Mouse (Mus musculus) liver, adult 2 months (tissue): Measurements from ENCODE around the gene Fam199x. TPM values are rescaled to one million over a fixed set of nuclear protein-coding genes. Genes with fewer than 3 reads are reported as not detected.

Source experiments
- DNase-seq: peaks from one replicate; pipeline ENCODE4 v3.0.0-alpha.2; 2011; ENCODE audit warnings: low read depth, low spot score; ENCODE audit errors: extremely low read depth
- H3K27ac ChIP-seq: fragments of 200-500 bp; replicated peaks from 2 replicates; pipeline ENCODE4 v1.5.1; 2012; ENCODE audit warnings: low read depth, mild to moderate bottlenecking, control low read depth, inconsistent platforms, low read length; ENCODE audit not compliant: insufficient read depth
- H3K27me3 ChIP-seq: fragments of 200-500 bp; 2 replicates; pipeline ENCODE4 v1.6.1; 2012; ENCODE audit warnings: mild to moderate bottlenecking, moderate library complexity, low read length, inconsistent platforms; ENCODE audit not compliant: control insufficient read depth, insufficient read depth
- H3K36me3 ChIP-seq: fragments of 200-500 bp; 2 replicates; pipeline ENCODE4 v1.6.1; 2012; ENCODE audit warnings: low read length, inconsistent platforms; ENCODE audit not compliant: control insufficient read depth, insufficient read depth
- H3K4me1 ChIP-seq: fragments of 200-500 bp; 2 replicates; pipeline ENCODE4 v1.6.1; 2011; ENCODE audit warnings: low read length; ENCODE audit not compliant: control insufficient read depth, insufficient read depth
- H3K4me3 ChIP-seq: fragments of 200-500 bp; 2 replicates; pipeline ENCODE4 v1.5.1; 2011; ENCODE audit warnings: low read depth, mild to moderate bottlenecking, control low read depth, low read length, moderate library complexity; ENCODE audit not compliant: insufficient read depth
- H3K79me2 ChIP-seq: fragments of 200-500 bp; 2 replicates; pipeline ENCODE4 v1.6.1; 2012; ENCODE audit warnings: inconsistent platforms, mild to moderate bottlenecking, low read length, moderate library complexity; ENCODE audit not compliant: control insufficient read depth, insufficient read depth
- H3K9ac ChIP-seq: fragments of 200-500 bp; 2 replicates; pipeline ENCODE4 v1.6.1; 2012; ENCODE audit warnings: low read depth, mild to moderate bottlenecking, control low read depth, inconsistent platforms, low read length
- CTCF ChIP-seq: fragments of 200-500 bp; IDR thresholded peaks from 2 replicates; pipeline ENCODE4 v1.5.1; 2011; ENCODE audit warnings: low read depth, low read length, control low read depth
- POLR2A ChIP-seq: fragments of 200-500 bp; IDR thresholded peaks from 2 replicates; pipeline ENCODE4 v1.6.1; 2011; ENCODE audit warnings: low read length, control low read depth; ENCODE audit not compliant: insufficient read depth; ENCODE audit errors: extremely low read depth
- WGBS: fragments of 180-500 bp; shearing (Covaris S2); methylation state at CpG from one replicate; pipeline ENCODE4 v1.1.7; 2018; 5-methylcytosine and 5-hydroxymethylcytosine counted together
- polyA plus RNA-seq: library from polyadenylated mRNA; depleted of rRNA; stranded (reverse); fragments of >200 nt; gene quantifications from 2 replicates; pipeline ENCODE4 v1.2.3, GENCODE M21; 2012; rRNA removed
- total RNA-seq: library from RNA; depleted of rRNA; stranded (reverse); fragments of >200 nt; gene quantifications from 2 replicates; pipeline ENCODE4 v1.2.3, GENCODE M21; 2014; rRNA removed

The Fam199x gene
- 5.4 and 6.1 TPM in 2 replicates for total RNA-seq
- polyA plus RNA-seq, result 0.48 and 0.63 TPM in 2 replicates

GRCm38 (mm10) chrX:137049425-137050225, at the start of gene Fam199x:
Fam199x (plus strand) TSS chrX:137049594.
- Histone ChIP-seq H3K27me3 (no peaks in the 10 kb centered on the region), H3K4me1 (peaks cover 2% of the 10 kb centered on the region; the same call in 1 of the 2 replicates), H3K79me2 (no peaks in the 10 kb centered on the region; the same call in 1 of the 2 replicates), H3K9ac (peak within 1 kb of the TSS; percentile 90), H3K4me3 (peak within 1 kb of the TSS; percentile 97), H3K27ac (0 out of 2 replicates have a peak within 1 kb of the TSS, but pooled peaks have one; percentile 30), H3K36me3 (no peaks in the 10 kb centered on the region)
- TF ChIP-seq POLR2A (no peak), CTCF (peak; percentile 73)
- DNase-seq, result peak; percentile 55
- 0% methylated on average over 34 of the region's 62 CpGs for WGBS

- TF ChIP-seq CTCF (peak; percentile 25; the same call in 1 of the 2 replicates), POLR2A (no peak)
- WGBS, result 52% methylated on average over 6 of the region's 6 CpGs
- DNase-seq, result peak; percentile 48
- Histone ChIP-seq H3K4me3 (no peak overlapping the region), H3K27ac (no peak overlapping the region), H3K4me1 (no peaks in the 10 kb centered on the region), H3K79me2 (no peaks in the 10 kb centered on the region), H3K36me3 (no peaks in the 10 kb centered on the region; the same call in 1 of the 2 replicates), H3K9ac (no peak overlapping the region), H3K27me3 (no peaks in the 10 kb centered on the region)
Measured at GRCm38 (mm10) chrX:137015099-137015709, 34.2 kb upstream of the Fam199x start.

GRCm38 (mm10) chrX:137017668-137018067, 31.7 kb upstream of the Fam199x start:
- H3K4me1 ChIP-seq, result no peaks in the 10 kb centered on the region
- no peak for DNase-seq
- H3K4me3 ChIP-seq, result no peak overlapping the region
- TF ChIP-seq POLR2A (no peak), CTCF (no peak)
- H3K36me3 ChIP-seq, result no peaks in the 10 kb centered on the region; the same call in 1 of the 2 replicates
- no peak overlapping the region for H3K27ac ChIP-seq
- H3K27me3 ChIP-seq, result no peaks in the 10 kb centered on the region
- H3K79me2 ChIP-seq, result no peaks in the 10 kb centered on the region
- H3K9ac ChIP-seq, result no peak overlapping the region
- 35% methylated on average over 1 of the region's 1 CpGs for WGBS

GRCm38 (mm10) chrX:137019310-137019709, 30.1 kb upstream of the Fam199x start:
- H3K79me2 ChIP-seq, result no peaks in the 10 kb centered on the region
- H3K9ac ChIP-seq, result no peak overlapping the region
- no peaks in the 10 kb centered on the region for H3K27me3 ChIP-seq
- H3K27ac ChIP-seq, result no peak overlapping the region
- no peaks in the 10 kb centered on the region for H3K4me1 ChIP-seq
- H3K4me3 ChIP-seq, result no peak overlapping the region
- TF ChIP-seq POLR2A (no peak), CTCF (no peak; the same call in 1 of the 2 replicates)
- DNase-seq, result peak; percentile 39
- 6% methylated on average over 1 of the region's 1 CpGs for WGBS
- H3K36me3 ChIP-seq, result no peaks in the 10 kb centered on the region; the same call in 1 of the 2 replicates

DNA sequence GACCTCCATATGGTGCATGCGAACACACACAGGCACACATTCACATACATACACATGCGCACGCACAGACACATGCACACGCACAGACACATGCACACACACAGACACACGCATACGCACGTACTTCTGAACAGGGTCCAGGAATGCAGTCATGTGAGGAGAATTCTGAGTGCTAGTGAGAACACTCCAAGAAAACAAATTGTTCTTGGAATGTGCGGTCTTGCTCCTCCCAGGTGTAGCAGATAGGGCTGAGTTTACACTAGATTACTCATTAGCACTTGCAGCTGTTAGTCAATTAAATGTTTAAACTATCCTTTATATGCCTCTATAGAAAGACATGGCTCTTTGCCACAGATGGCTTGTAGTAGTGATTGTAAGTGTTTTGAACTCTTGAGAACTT, 18.5 kb upstream of the Fam199x start:
- H3K4me3 ChIP-seq, result no peak overlapping the region
- WGBS, result 94% methylated on average over 8 of the region's 8 CpGs
- H3K27me3 ChIP-seq, result no peaks in the 10 kb centered on the region
- no peak overlapping the region for H3K9ac ChIP-seq
- no peaks in the 10 kb centered on the region for H3K4me1 ChIP-seq
- no peak for TF ChIP-seq CTCF
- TF ChIP-seq POLR2A, result no peak
- H3K79me2 ChIP-seq, result no peaks in the 10 kb centered on the region
- no peak overlapping the region for H3K27ac ChIP-seq
- DNase-seq, result no peak
- H3K36me3 ChIP-seq, result peaks cover 2% of the 10 kb centered on the region; the same call in 1 of the 2 replicates
